Mouse (Mus musculus) mammary gland, adult 2 months (tissue): Measurements from ENCODE around the gene Ppef2. TPM values are rescaled to one million over a fixed set of nuclear protein-coding genes. Genes with fewer than 3 reads are reported as not detected.

Experiments used
- polyA plus RNA-seq: library from polyadenylated mRNA; depleted of rRNA; stranded (reverse); fragments of >200 nt; gene quantifications from 2 replicates; pipeline ENCODE4 v1.2.3, GENCODE M21; 2012; ENCODE audit warnings: low replicate concordance; rRNA removed

Gene Ppef2
- polyA plus RNA-seq, result 1.8 and 2.6 TPM in 2 replicates

DNA sequence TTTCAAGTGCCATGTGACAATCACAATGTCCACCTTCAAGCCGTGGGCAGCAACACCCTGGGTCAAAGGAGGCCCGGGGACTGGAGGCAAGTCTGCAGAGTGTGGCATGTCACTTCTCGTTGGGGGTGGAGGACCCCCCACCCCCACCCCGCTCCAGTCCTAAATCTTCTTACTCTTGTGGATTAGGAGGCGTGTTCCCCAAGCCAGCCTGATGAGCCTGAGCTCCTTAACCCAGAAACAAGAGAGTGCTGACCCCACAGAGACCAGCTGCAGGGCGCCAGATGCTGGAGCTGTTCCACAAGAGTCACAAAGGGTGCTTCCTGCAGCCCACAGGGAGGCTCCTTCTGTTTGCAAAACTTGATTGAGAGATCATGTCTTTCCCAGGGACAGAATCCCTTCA lies at the start of gene Ppef2:
Gene Ppef2 (minus strand): TSS at position 61 of the 400 bp plus-strand sequence.

DNA sequence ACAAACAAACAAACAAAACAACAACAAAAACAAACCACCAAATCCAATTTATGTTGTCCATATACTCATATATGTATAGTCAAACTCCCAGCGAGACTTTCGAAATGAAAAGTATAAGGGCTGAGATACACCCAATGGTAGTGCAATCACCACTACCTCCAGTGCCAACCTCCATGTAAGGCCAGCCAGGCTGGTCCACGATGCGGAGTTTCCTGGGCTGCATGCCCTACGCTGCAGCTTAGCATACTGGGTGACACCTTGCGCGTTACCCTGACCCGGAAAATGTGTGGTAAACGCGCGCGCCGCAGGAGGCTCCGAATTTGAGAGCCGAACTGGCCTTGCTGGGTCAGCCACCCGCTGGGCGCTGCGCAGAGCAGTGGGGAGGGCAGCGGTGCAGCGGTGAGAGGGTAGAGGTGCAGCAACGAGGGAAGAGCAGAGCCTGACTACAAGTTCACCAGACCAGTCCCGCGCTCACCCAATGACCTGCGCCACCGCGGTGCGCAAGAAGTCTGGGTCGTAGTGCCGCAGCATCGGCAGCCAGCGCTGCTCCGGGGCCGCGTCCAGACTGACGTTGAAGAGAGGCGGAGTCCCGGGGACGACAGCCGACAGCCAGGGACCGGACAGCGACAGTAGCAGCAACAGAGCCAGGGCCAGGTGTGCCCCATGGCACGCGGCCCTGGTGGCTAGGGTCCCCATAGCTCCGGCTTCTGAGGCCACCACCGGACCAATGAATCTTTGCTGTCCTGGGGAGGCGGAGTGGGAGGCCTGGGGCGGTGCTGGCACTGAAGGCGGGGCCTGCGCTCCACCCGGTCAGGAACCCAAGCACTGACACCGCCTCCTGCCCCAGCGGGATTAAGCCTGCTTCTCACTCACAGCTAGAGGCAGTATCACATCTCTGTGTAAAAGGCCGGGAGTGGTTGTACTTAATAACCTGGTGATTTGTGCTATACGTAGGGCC lies 21.6 kb upstream of the Ppef2 start, which contains the start of gene Naaa:
Gene Naaa (minus strand): TSS at position 734 of the 958 bp plus-strand sequence.

DNA sequence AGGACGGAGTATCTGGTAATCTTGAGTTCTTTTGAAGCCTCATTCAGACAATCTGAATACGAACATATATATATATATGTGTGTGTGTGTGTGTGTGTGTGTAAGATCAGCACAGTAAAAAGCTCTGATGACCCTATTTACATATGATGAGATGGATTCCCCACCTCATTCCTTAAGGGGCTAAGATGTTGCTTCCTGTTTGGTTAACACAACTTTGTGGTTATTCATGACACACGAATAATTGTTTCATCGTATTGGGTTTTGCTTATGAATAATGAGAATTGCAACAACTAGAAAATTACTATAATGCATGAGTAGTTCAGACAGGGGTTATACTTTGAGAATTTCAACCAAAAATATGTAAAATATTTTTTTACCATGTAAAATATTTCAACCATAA lies 40.8 kb downstream of the Ppef2 start, which contains the start of gene U90926:
Gene U90926 (minus strand): TSS at position 101 of the 400 bp plus-strand sequence.

Other genes starting within 250 kb of the Ppef2 start
- 1.3 and 2.4 TPM in 2 replicates for gene Cdkl2, start 212.4 kb downstream of the Ppef2 start, polyA plus RNA-seq
- 14.8 and 28.2 TPM in 2 replicates for gene G3bp2, start 172.6 kb downstream of the Ppef2 start, polyA plus RNA-seq
- 24.9 and 26.0 TPM in 2 replicates for gene Uso1, start 118.3 kb downstream of the Ppef2 start, polyA plus RNA-seq
- gene U90926, start 40.9 kb downstream of the Ppef2 start, polyA plus RNA-seq, result not detected in 2 replicates
- 96.5 and 118 TPM in 2 replicates for gene Naaa, start 21.9 kb upstream of the Ppef2 start, polyA plus RNA-seq
- 9.1 and 12.4 TPM in 2 replicates for gene Sdad1, start 54.2 kb upstream of the Ppef2 start, polyA plus RNA-seq
- 54.6 and 78.7 TPM in 2 replicates for gene Cxcl9, start 71.8 kb upstream of the Ppef2 start, polyA plus RNA-seq
- gene Art3, start 75.5 kb upstream of the Ppef2 start, polyA plus RNA-seq, result 41.7 and 96.6 TPM in 2 replicates
- 10.0 and 18.9 TPM in 2 replicates for gene Cxcl10, start 92.6 kb upstream of the Ppef2 start, polyA plus RNA-seq
- 10.5 and 16.5 TPM in 2 replicates for gene Nup54, start 178.9 kb upstream of the Ppef2 start, polyA plus RNA-seq